Mouse (Mus musculus): ENCODE measurements around the gene Osmr. TPM values are rescaled to one million over a fixed set of nuclear protein-coding genes. Genes with fewer than 3 reads are reported as not detected.

Osmr gene
- polyA plus RNA-seq, 1 experiment, result not detected

GRCm38 (mm10) chr15:6792846-6793245, 81.9 kb downstream of the Osmr start:
- H3K27me3 ChIP-seq (replicated peaks), result no peaks in the 10 kb centered on the region
- H3K4me3 ChIP-seq (replicated peaks), result no peak overlapping the region
- H3K4me1 ChIP-seq, result no peaks in the 10 kb centered on the region
- H3K9me3 ChIP-seq, result no peaks in the 10 kb centered on the region
- TF ChIP-seq FLI1 (IDR thresholded peaks at IDR 0.05; ENCODE audit: low read length), result no peak
- no peak for TF ChIP-seq GATA1 (IDR thresholded peaks at IDR 0.05; ENCODE audit: borderline replicate concordance, low read length)
- peaks cover 99% of the 10 kb centered on the region for H3K36me3 ChIP-seq (replicated peaks; ENCODE audit: low read length)

- no peak for TF ChIP-seq FLI1 (IDR thresholded peaks at IDR 0.05; ENCODE audit: low read length)
- no peak for TF ChIP-seq GATA1 (IDR thresholded peaks at IDR 0.05; ENCODE audit: borderline replicate concordance, low read length)
- no peaks in the 10 kb centered on the region for H3K4me1 ChIP-seq
- no peaks in the 10 kb centered on the region for H3K9me3 ChIP-seq
- H3K36me3 ChIP-seq (replicated peaks; ENCODE audit: low read length), result peaks cover 99% of the 10 kb centered on the region
- H3K4me3 ChIP-seq (replicated peaks), result no peak overlapping the region
- H3K27me3 ChIP-seq (replicated peaks), result no peaks in the 10 kb centered on the region
These were observed 83.1 kb downstream of the Osmr start for GRCm38 (mm10) chr15:6791648-6792047.

- H3K36me3 ChIP-seq (replicated peaks; ENCODE audit: low read length), result peaks cover 99% of the 10 kb centered on the region
These were observed 84.8 kb downstream of the Osmr start for GRCm38 (mm10) chr15:6790011-6790410.

GRCm38 (mm10) chr15:6787236-6787635, 87.5 kb downstream of the Osmr start:
- no peaks in the 10 kb centered on the region for H3K9me3 ChIP-seq
- H3K27me3 ChIP-seq (replicated peaks), result no peaks in the 10 kb centered on the region
- H3K4me3 ChIP-seq (replicated peaks), result no peak overlapping the region
- no peak for TF ChIP-seq GATA1 (IDR thresholded peaks at IDR 0.05; ENCODE audit: borderline replicate concordance, low read length)
- TF ChIP-seq FLI1 (IDR thresholded peaks at IDR 0.05; ENCODE audit: low read length), result no peak
- H3K36me3 ChIP-seq (replicated peaks; ENCODE audit: low read length), result peaks cover 100% of the 10 kb centered on the region
- H3K4me1 ChIP-seq, result no peaks in the 10 kb centered on the region

More at GRCm38 (mm10) chr15:6790011-6790410, 84.8 kb downstream of the Osmr start:
- Histone ChIP-seq H3K9me3 (no peaks in the 10 kb centered on the region), H3K4me3 (replicated peaks) (no peak overlapping the region), H3K4me1 (no peaks in the 10 kb centered on the region), H3K27me3 (replicated peaks) (no peaks in the 10 kb centered on the region)
- TF ChIP-seq GATA1 (IDR thresholded peaks at IDR 0.05; ENCODE audit: borderline replicate concordance, low read length), result no peak
- no peak for TF ChIP-seq FLI1 (IDR thresholded peaks at IDR 0.05; ENCODE audit: low read length)

GRCm38 (mm10) chr15:6786212-6786611, 88.6 kb downstream of the Osmr start:
- Histone ChIP-seq H3K9me3 (no peaks in the 10 kb centered on the region), H3K36me3 (replicated peaks; ENCODE audit: low read length) (peaks cover 100% of the 10 kb centered on the region), H3K27me3 (replicated peaks) (no peaks in the 10 kb centered on the region), H3K4me3 (replicated peaks) (no peak overlapping the region), H3K4me1 (no peaks in the 10 kb centered on the region)
- TF ChIP-seq FLI1 (IDR thresholded peaks at IDR 0.05; ENCODE audit: low read length) (no peak), GATA1 (IDR thresholded peaks at IDR 0.05; ENCODE audit: borderline replicate concordance, low read length) (no peak)

GRCm38 (mm10) chr15:6772265-6772664, 102.5 kb downstream of the Osmr start:
- H3K4me1 ChIP-seq, result no peaks in the 10 kb centered on the region
- no peaks in the 10 kb centered on the region for H3K9me3 ChIP-seq
- no peak for TF ChIP-seq GATA1 (IDR thresholded peaks at IDR 0.05; ENCODE audit: borderline replicate concordance, low read length)
- no peak for TF ChIP-seq FLI1 (IDR thresholded peaks at IDR 0.05; ENCODE audit: low read length)
- H3K27me3 ChIP-seq (replicated peaks), result no peaks in the 10 kb centered on the region
- peaks cover 95% of the 10 kb centered on the region for H3K36me3 ChIP-seq (replicated peaks; ENCODE audit: low read length)
- H3K4me3 ChIP-seq (replicated peaks), result no peak overlapping the region

Other genes starting within 250 kb of the Osmr start
- 0.07 TPM in 1 of 2 replicates, not detected in the other for gene Rictor, start 166.6 kb downstream of the Osmr start, polyA plus RNA-seq (2012; ENCODE audit: insufficient read depth, low replicate concordance)
- gene Lifr, start 215.6 kb upstream of the Osmr start, polyA plus RNA-seq (2012; ENCODE audit: insufficient read depth, low replicate concordance), result 18.9 TPM in 1 of 2 replicates, not detected in the other